Mouse (Mus musculus) cerebellum, adult 2 months (tissue): ENCODE results near the gene Hal.

Source experiments
- CTCF ChIP-seq: fragments of 200-500 bp; IDR thresholded peaks from 2 replicates; pipeline ENCODE4 v1.5.1; 2011; ENCODE audit warnings: low read depth, mild to moderate bottlenecking, control low read depth, low read length, moderate library complexity, borderline replicate concordance; ENCODE audit not compliant: insufficient read depth
- POLR2A ChIP-seq: fragments of 200-500 bp; IDR thresholded peaks from 2 replicates; pipeline ENCODE4 v1.6.1; 2011; ENCODE audit warnings: low read length, control low read depth, borderline replicate concordance; ENCODE audit not compliant: insufficient read depth

- TF ChIP-seq POLR2A (no peak), CTCF (no peak)
These were observed 54.6 kb downstream of the Hal start for GRCm38 (mm10) chr10:93543176-93543575.
